Mouse (Mus musculus) heart, postnatal 0 days (tissue): ENCODE measurements around the gene Macf1. TPM values are rescaled to one million over a fixed set of nuclear protein-coding genes. Genes with fewer than 3 reads are reported as not detected.

Source experiments
- ATAC-seq: fragments of 200-750 bp; cut with Nextera tagmentation; 2 replicates; pipeline ENCODE4 v1.8.0; 2017; ENCODE audit warnings: low read depth, moderate number of reproducible peaks, moderate library complexity; ENCODE audit not compliant: insufficient read depth
- DNase-seq: peaks from one replicate; pipeline ENCODE4 v3.0.0-alpha.2; 2016; ENCODE audit warnings: low spot score
- H3K27ac ChIP-seq: fragments of 300-500 bp; sonication (generic); 2 replicates; pipeline ENCODE4 v1.5.1; 2014; ENCODE audit warnings: low read depth, mild to moderate bottlenecking
- H3K27me3 ChIP-seq: fragments of 300-500 bp; sonication (generic); 2 replicates; pipeline ENCODE4 v1.6.1; 2014; ENCODE audit warnings: low read length, mixed read lengths; ENCODE audit not compliant: control insufficient read depth, insufficient read depth
- H3K36me3 ChIP-seq: fragments of 300-500 bp; sonication (generic); replicated peaks from 2 replicates; pipeline ENCODE4 v1.6.1; 2014; ENCODE audit warnings: low read length, mixed read lengths; ENCODE audit not compliant: control insufficient read depth, insufficient read depth
- H3K4me1 ChIP-seq: fragments of 300-500 bp; sonication (generic); 2 replicates; pipeline ENCODE4 v1.6.1; 2014; ENCODE audit warnings: antibody characterized with exemption; ENCODE audit not compliant: control insufficient read depth, insufficient read depth
- H3K4me2 ChIP-seq: fragments of 300-500 bp; sonication (generic); 2 replicates; pipeline ENCODE4 v1.6.1; 2014; ENCODE audit warnings: low read depth, mild to moderate bottlenecking, low read length, moderate library complexity
- H3K4me3 ChIP-seq: fragments of 300-500 bp; sonication (generic); 2 replicates; pipeline ENCODE4 v1.5.1; 2014; ENCODE audit warnings: low read depth, low read length
- H3K9ac ChIP-seq: fragments of 300-500 bp; sonication (generic); replicated peaks from 2 replicates; pipeline ENCODE4 v1.6.1; 2014; ENCODE audit warnings: low read depth, low read length, mixed read lengths
- H3K9me3 ChIP-seq: fragments of 300-500 bp; sonication (generic); replicated peaks from 2 replicates; pipeline ENCODE4 v1.6.1; 2016; ENCODE audit warnings: low read length; ENCODE audit not compliant: control insufficient read depth
- CTCF ChIP-seq: IDR thresholded peaks from 2 replicates; pipeline ENCODE4 v1.5.1; 2016; ENCODE audit warnings: antibody characterized with exemption, control low read depth, low read depth
- EP300 ChIP-seq: IDR thresholded peaks from 2 replicates; pipeline ENCODE4 v1.6.1; 2016; ENCODE audit warnings: antibody characterized with exemption, low read depth
- WGBS: fragments of 180-500 bp; shearing (Covaris S2); extraction: QIAGEN DNeasy Blood & Tissue Kit; methylation state at CpG from one replicate; pipeline ENCODE4 v1.1.7; 2014; 5-methylcytosine and 5-hydroxymethylcytosine counted together
- polyA plus RNA-seq: library from polyadenylated mRNA; unstranded; fragments of >200 nt; fragmentation: Nextera tagmentation; extraction: Ambion mirVana; gene quantifications from 2 replicates; pipeline ENCODE4 v1.2.1, GENCODE M21; 2015
- total RNA-seq: library from RNA; depleted of rRNA; stranded (reverse); fragments of >200 nt; gene quantifications from 2 replicates; pipeline ENCODE4 v1.2.3, GENCODE M21; 2014; ENCODE audit warnings: low replicate concordance

The Macf1 gene
- total and polyA plus RNA-seq, 2 experiments from 2014 or later: 41.4 to 236 TPM

DNA sequence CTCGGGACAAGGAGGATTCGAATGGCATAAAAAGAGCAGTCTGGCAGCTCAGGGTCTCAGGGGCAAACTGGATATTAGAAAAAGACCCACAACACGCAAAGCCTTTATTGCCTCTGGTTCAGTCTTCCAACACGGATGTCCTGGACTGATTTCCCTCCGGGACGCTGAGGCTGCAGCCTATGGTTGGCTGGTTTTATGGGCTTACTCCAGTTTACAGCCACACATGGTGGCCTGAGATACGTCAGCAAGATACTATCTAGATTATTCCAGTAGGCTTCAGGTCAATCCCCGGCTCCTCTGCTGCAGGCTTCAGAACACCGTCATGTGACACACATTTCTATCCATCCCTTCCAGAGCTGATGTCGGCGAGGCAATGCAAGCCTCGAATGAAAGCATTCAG is 9.2 kb upstream of the Macf1 start:
- no peaks in the 10 kb centered on the region for H3K9me3 ChIP-seq
- H3K4me3 ChIP-seq: no peak overlapping the region
- H3K9ac ChIP-seq: no peak overlapping the region
- ATAC-seq (no peak), DNase-seq (no peak)
- no peaks in the 10 kb centered on the region for H3K27me3 ChIP-seq
- H3K4me2 ChIP-seq: no peak overlapping the region
- 81% methylated on average over 12 of the region's 12 CpGs for WGBS
- no peaks in the 10 kb centered on the region for H3K4me1 ChIP-seq
- H3K27ac ChIP-seq: no peak overlapping the region
- no peaks in the 10 kb centered on the region for H3K36me3 ChIP-seq
- TF ChIP-seq CTCF (no peak), EP300 (no peak)

DNA sequence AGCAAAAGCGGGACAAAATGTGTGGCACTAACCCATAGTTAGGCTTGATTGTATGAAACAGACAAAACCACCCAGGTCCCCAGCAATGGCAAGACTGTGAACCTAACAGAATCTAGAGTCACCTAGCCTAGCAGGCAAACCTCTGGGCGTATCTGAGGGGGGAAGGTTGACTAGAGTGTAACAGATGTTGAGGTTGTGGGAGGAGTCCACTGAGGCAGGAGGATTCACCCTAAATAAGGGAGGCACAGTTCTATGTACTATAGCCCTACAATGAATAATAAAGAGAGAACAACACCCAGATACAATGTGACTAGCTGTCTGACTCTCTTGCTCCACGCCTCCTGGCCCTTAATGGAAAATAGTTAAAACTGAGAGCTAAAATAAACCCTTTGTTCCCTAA is 7.9 kb upstream of the Macf1 start:
- no peaks in the 10 kb centered on the region; the same call in 1 of the 2 replicates for H3K4me1 ChIP-seq
- no peaks in the 10 kb centered on the region for H3K9me3 ChIP-seq
- WGBS: 81% methylated on average over 3 of the region's 3 CpGs
- ATAC-seq (no peak), DNase-seq (no peak)
- no peak overlapping the region for H3K4me3 ChIP-seq
- no peaks in the 10 kb centered on the region for H3K36me3 ChIP-seq
- no peaks in the 10 kb centered on the region for H3K27me3 ChIP-seq
- H3K4me2 ChIP-seq: no peak overlapping the region
- no peak overlapping the region for H3K27ac ChIP-seq
- no peak for TF ChIP-seq EP300
- no peak overlapping the region for H3K9ac ChIP-seq

DNA sequence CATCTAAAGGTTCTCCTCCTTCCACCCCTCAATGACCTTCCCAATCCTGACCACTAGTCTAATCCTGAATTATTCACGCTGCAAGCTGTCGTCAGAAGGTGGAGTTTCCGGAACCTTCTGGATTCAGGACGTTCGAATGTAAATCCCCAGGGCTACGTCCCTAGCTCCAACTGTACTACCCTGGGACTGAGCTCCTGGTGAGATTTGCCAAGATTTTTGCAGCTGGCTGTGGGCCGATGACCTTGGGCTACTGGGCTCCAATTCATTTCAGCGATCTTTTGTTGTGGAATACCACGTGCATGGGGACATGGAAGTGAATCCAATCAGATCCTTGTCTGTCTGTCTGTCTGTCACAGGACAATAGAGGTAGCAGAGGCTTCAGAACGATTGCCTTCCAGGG is 6.2 kb upstream of the Macf1 start:
- Histone ChIP-seq H3K9ac (no peak overlapping the region), H3K27ac (no peak overlapping the region), H3K4me2 (no peak overlapping the region), H3K9me3 (no peaks in the 10 kb centered on the region), H3K4me1 (peaks cover 7% of the 10 kb centered on the region), H3K4me3 (no peak overlapping the region), H3K27me3 (0 out of 2 replicates have a peak, but pooled peaks cover 3% of the 10 kb centered on the region), H3K36me3 (no peaks in the 10 kb centered on the region)
- TF ChIP-seq EP300 (no peak), CTCF (no peak)
- DNase-seq (no peak), ATAC-seq (no peak)
- 78% methylated on average over 10 of the region's 10 CpGs for WGBS

DNA sequence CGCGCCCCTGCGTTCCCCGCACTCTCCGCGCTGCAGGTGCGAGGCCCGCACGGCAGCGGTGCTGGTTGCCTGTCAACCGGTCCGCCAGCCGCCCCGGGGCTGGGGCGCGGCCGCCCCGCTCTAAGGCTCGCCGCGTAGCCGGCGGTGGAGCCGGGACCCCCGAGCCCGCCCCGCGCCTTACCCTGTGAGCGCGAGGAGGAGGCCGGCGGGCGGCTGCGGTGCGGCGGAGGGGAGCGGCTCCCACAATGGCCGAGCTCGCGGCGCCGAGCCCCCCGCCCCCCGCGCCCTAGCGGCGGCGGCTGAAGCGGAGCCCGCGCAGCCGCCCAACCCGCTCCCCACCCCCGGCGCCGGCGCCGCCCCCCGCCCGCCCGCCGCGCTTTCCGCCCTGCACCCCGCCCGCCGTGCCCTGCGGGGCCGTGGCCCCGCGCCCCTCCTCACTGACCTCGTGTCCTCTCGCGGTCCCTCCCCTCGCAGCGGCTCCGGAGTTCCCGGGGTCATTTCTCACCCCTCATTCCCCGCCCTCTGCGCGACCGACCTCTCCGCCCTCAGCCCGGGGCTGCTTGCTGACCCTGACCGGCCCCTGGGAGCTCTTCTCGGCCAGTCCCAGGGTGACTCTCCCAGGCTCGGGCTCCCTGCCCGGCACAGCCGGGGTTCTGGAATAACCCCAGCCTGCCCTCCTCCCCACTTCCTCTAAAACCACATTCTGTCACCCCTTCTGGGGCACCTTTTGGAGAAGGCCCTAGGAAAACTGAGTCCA is 3.0 kb upstream of the Macf1 start:
- peak; percentile 54 for ATAC-seq
- Histone ChIP-seq H3K9me3 (no peaks in the 10 kb centered on the region), H3K4me1 (peaks cover 7% of the 10 kb centered on the region), H3K27ac (peak overlapping the region; percentile 59), H3K9ac (peak overlapping the region; percentile 69), H3K36me3 (peaks cover 7% of the 10 kb centered on the region; the same call in 1 of the 2 replicates), H3K4me2 (peak overlapping the region; percentile 99), H3K27me3 (0 out of 2 replicates have a peak, but pooled peaks cover 3% of the 10 kb centered on the region), H3K4me3 (peak overlapping the region; percentile 67)
- WGBS: under 1% methylated on average over 49 of the region's 89 CpGs
- DNase-seq: no peak
- TF ChIP-seq CTCF (no peak), EP300 (no peak)

DNA sequence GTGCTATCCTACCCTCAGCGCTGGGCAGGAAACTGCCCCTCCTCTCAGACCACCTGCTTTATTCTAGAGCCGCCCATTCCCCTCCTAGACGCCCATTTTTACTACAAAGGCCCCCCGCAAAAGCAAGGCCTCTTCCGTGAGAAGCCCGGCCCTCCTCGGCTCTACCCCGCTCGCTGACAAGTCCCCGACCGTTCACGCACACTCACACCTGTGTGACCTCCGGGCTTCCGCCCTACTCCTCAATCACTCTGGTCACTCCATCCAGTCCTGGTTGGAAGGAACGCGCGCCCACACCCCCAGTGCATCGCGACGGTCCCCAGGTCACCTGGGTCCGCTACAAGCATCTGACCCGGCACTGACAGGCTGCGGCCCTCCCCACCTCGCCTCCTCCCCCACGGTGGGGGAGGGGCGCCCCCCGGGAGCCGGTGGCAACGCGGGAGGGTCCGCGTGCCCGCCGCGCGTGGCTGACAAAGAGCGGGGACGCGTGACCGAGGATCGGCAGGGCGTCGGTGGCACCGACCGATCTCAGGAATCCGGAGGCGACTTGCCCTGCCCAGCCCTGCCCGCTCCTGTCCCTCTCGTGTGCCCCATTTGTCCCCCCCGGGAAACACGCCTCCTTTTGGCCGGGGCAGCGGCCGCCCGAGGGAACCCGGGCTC is 2.3 kb upstream of the Macf1 start:
- Histone ChIP-seq H3K4me2 (peak overlapping the region; percentile 99), H3K4me1 (peaks cover 7% of the 10 kb centered on the region), H3K36me3 (peaks cover 7% of the 10 kb centered on the region; the same call in 1 of the 2 replicates), H3K27me3 (0 out of 2 replicates have a peak, but pooled peaks cover 3% of the 10 kb centered on the region), H3K4me3 (peak overlapping the region; percentile 67), H3K27ac (no peak overlapping the region), H3K9me3 (no peaks in the 10 kb centered on the region), H3K9ac (peak overlapping the region; percentile 69)
- peak; percentile 16; the same call in 1 of the 2 replicates for ATAC-seq
- 2% methylated on average over 51 of the region's 56 CpGs for WGBS
- no peak for DNase-seq
- no peak for TF ChIP-seq CTCF
- TF ChIP-seq EP300: no peak
